Mouse (Mus musculus): Measurements from ENCODE around the gene Gfy.
"Not testable (repeated sequence)": the region's sequence is repeated elsewhere in the genome, so short reads cannot be mapped to it uniquely, and the experiment has no call there.

Gfy gene

DNA sequence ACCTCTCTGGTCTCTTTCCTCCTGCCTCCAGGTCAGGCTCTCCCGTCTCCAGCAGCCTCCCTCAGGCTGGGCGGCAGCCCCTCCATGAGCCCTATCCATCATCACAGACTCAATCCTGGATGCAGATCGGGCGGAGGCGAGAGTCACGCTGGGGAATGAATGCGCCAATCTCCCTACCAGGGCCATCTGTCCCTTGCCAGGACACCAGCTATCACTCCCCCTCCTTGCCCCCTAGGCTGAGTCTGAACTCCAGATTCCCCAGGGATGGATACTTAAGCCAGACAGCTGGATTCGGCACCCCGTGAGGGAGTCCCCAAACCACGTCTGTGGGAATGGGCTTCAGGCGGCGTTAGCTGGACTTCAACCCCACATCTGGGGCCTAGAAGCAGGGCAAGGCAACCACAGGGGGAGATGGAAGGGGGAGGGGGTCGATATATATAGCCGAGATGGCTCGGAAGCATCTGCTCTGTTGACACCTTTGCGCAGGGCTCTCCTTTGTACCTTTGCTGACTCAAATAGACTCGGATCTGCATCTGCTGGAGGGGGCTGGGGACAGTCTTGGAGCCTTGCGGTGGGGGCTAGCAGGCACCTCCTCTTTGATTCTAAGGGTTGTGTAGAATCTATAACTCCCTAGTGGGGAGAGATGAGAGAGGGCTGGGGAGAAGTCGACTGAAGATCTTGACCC lies 11.5 kb downstream of the Gfy start:
- DNase-seq (ENCODE audit: low read depth), result no peak

DNA sequence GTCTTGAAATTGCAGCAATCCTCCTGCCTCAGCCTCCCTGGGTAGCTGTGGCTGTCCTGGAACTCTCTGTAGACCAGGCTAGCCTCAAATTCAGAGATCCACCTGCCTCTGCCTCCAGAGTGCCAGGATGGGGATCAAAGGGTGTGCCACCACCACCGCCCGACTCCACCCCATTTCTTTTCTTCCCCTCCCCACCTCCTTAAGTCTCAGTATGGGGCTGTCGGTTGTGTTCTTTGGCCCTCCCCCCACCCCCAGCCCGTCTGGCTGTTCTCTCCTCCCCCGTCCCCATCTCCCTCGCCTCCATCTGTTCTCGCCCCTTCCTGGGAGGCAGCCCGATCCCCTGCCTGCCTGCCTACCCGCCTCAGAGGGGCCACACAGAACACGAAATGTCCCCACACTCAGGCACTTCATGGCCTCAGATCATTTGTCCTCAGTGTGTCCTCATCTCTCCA lies 12.4 kb downstream of the Gfy start:
- no peak for DNase-seq (ENCODE audit: low read depth)

DNA sequence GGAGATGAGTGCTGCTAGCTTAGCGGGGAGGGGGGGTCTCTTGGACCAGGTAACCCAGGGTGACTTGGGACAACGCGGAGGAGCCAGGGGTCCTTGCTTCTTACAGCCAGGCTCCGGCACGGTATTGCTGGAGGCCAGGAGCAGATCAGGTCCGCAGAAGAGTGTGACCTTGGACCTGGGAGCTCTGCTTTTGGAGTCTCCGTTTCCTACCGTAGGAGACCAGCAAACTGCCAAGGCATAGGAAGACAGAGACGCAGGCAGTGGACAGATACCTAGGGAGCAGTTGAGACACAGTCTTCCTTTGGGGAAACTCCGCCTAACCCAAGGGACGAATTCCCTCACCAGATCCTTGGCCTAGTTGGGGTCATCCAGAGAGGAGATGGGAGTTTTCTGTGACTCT lies 13.7 kb downstream of the Gfy start:
- DNase-seq (ENCODE audit: low read depth), result no peak

DNA sequence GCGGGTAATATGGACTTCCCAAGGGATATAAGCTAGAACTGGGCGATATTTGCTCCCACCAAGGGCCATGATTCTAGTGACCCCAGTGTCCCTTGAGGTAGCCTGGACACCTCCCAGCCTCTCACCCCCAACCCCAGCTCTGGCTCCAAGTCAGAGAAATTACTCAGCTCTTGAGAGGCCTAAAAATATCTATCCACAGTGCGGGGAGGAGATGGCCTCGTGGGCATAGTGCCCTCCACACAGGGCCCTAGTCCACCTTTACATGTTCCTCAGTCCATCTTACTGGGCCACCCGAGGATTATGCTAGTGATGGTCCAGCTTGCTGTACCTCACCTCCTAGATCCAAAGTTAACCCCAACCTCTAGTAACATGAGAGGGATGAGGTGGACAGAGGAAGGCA lies 14.5 kb downstream of the Gfy start:
- DNase-seq (ENCODE audit: low read depth), result no peak

DNA sequence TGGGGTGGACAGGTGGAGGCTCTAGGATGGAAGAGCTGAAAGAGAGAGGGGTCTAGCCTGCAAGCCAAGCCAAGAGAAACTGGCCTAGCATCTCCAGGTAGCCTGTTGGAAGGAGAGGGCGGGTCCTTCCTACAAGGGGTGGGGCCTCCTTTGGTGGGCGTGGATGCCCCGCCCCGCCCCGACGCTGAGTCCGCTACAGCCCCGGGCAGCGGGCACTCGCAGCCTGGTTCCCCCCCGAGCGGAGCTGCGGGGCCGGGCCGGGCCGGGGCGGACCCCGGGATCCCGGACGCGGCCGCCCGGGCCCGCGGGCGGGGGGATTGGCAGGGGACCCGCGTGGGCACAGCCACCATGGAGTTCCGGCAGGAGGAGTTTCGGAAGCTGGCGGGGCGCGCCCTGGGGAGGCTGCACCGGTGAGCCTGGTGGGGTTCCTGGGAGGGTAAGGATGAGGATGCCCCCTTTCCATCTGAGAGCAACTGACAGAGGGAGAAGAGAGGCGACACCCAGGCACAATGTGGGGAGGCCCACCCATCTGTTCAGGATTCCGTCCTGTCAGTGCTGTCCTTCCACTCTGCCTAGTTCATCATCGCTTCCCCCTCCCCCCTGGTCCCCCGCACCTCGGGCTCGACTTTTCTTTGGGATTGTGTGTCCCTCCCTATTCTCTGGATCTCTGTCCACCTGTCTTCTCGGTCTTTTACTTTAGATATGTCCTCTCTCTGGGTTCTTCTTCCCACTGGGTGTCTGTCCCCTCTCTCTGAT lies 15.5 kb downstream of the Gfy start, which contains the start of gene Slc17a7:
TSS of gene Slc17a7 (plus strand) at position 215 of the 756 bp plus-strand sequence.
- peak; percentile 50 for DNase-seq (ENCODE audit: low read depth)

DNA sequence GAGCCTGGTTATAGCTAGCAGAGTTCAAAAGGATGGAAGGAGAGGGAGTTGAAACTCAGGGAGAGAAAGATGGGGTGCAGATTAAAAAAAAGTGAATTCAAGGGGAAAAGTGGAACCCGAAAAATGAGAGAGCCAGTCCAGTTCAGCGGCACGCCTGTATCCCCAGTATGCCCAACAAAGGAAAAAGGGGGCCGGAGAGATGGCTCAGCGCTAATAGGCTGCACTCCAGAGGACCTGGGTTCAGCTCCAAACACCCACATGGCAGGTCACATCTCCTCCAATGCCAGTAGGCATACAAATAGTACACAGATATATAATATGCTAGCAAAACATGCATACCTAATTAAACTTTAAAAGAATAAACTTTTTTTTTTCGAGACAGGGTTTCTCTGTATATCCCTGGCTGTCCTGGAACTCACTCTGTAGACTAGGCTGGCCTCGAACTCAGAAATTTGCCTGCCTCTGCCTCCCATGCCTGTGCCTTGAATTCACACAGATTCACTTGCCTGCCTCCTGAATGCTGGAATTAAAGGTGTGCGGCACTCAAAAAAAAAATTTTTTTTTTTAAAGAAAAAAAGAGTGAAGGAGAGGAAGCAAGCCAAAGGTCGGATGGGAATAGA lies 16.3 kb downstream of the Gfy start:
- DNase-seq (ENCODE audit: low read depth), result no peak

DNA sequence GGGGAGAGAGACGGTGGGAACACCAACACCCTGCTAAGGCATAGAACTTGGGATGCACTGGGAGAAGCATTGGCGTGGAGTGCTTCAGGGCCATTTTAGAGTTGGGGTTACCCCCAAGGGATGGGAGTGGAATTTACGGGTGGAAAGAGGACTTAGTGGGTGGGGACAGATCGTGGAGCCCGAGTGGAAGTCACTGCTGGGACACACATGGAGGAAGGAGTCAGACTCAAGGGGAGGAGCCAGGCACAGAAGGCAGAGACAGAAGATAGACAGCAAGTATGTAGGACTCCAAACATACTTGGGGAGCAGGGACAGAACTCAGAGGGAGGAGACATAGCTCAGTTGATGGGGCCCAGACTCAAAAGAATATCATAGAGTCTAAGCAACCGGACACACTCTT lies 16.8 kb downstream of the Gfy start:
- DNase-seq (ENCODE audit: low read depth), result no peak

DNA sequence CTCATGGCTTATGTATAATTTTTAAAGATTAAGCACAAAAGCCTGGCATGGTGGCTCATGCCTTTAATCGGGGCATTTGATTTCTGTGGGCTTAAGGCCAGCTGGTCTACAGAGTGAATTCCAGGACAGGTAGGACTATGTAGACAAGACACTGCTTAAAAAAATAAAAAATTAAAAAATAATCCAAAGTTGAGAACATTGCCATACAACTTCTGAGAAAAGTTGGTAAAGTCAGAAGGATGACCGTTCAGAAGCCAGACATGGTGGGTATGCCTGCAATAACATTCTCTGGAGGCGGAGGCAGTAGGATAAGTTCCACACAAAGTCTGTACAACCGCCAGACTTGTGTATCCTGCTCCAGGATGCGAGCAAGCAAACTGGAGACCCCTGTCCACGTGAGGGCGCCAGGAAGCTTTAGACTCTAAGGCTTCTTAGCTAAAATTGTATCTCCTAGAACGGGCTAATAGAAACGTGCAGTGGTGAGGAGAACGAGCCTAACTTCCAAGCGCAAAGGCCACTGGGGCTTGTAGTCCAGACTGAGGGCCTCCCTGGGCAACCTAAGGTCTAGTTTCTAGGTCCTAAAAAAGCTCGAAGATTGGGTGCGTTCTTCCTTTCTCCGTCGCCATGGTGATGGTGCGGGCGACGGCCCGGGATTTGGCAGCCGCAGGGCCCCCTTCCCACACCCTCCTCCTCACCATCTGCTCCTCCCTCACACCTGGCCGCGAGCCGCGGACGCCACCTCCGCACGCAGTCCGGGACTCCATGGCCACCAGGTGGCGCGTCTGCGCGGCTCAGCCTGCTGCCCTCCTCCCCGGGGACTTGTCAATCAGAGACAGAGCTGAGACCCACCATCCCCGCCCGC lies 17.5 kb downstream of the Gfy start:
- DNase-seq (ENCODE audit: low read depth), result peak; percentile 92

DNA sequence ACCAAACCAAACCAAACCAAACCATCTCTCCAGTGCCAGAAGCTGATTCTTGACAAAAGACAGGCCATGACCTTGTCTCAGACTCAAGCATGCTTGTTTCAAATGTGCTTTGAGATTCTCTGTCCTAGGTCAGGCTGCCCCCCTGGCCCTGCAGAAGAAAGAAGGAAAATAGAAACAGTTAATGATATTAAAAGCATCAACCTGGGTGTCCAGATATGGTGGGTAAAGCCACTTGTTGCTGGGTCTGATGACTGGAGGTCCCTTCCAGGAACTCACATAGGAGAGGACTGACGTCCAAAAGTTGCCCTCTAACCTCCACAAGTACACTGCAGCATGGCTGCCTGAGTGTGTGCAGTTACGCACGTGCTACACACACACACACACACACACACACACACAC lies 18.5 kb downstream of the Gfy start:
- no peak for DNase-seq (ENCODE audit: low read depth)

DNA sequence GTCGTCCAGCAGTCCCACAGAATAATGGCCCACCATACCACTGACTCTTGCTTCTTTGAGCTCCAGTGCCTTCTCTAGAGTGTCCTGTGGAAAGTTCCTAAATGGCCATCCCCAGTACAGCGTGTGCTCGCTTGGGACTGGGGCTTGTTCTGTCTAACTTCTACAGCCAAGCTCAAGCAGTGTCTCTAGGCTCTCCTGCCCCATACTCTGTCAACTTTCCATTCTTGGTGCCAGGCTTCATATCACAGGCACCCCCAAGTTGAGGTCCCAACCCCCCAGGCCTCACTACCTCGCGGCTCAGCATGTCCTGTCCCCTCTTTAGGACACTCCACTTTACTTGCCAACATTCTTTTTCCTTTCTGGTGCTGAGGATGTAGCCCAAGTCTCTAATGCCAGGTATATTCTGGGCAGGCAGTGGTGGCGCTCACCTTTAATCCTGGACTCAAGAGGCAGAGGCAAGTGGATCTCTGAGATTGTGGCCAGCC lies 19.0 kb downstream of the Gfy start:
- no peak for DNase-seq (ENCODE audit: low read depth)

DNA sequence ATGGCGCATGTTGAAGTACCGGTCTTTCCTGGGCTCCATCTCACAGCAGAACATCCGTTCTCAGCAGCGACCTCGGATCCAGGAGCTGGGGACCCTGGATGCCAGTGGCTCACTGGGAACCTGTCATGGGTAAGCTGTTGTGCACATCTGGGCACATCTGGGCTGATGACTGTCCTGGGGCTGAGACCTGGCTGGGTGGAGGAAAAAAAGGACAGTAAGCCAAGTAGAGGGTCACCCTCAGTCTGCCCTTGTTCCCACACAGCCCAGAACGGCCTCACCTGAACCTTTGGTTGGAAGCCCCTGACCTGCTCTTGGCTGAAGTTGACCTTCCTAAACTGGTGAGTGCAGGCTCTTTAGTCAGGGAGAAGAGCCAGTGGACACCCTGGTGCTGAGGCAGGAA lies 20.4 kb downstream of the Gfy start:
- no peak for DNase-seq (ENCODE audit: low read depth)

DNA sequence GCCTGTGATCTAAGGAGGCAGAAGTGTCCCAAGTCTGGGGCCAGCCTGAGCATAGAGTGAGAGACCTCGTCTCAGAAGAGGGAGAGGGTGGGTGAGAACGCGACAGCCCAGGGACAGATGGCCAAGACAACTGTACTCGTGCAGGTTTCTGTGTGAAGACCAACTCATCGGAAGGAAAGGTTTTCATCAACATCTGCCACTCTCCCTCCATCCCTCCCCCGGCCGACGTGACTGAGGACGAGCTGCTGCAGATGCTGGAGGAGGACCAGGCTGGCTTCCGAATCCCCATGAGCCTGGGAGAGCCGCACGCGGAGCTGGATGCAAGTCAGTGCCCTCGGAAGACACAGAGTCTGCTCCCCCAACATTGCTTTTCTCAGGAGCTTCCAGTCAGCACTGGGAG lies 21.9 kb downstream of the Gfy start:
- DNase-seq (ENCODE audit: low read depth), result no peak

DNA sequence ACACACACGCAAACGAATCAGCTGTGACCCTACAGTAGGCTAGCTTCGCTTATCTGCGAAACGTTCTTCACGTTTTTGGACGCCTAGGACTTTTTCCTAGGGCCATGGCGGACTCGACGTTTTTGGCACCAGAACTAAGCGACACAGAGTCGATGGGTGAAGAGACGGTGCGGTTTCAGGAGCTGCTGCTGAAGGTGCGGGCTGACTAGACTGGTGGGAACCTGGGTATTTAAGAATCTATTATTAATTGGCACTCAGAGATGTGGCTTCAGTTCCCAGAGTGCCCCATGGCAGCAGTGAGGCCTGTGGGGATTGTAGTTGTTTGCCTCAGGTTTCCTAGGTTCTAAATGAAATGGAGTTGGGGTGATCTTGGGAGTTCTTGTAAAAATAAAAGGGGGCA lies 23.2 kb downstream of the Gfy start:
- no peak for DNase-seq (ENCODE audit: low read depth)

DNA sequence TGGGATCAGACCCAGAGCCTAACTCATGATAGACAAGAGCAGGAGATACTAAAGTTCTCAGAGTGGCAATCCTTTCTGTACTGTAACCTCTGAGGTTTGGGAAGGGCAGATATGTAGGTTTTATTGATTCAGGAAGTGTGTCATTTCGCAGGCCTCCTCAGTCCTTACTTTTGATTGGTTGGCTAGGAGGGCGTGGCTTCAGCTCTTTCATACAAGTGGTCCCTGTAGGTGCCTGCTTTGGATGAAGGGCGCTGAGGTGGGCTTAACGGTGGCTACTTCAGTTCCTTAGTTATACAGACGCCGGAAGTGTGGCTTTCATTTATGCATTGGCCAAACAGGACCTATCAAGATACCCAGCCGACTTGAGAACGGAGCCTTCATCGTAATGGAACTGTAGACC lies 23.8 kb downstream of the Gfy start:
- DNase-seq (ENCODE audit: low read depth), result peak; percentile 36

DNA sequence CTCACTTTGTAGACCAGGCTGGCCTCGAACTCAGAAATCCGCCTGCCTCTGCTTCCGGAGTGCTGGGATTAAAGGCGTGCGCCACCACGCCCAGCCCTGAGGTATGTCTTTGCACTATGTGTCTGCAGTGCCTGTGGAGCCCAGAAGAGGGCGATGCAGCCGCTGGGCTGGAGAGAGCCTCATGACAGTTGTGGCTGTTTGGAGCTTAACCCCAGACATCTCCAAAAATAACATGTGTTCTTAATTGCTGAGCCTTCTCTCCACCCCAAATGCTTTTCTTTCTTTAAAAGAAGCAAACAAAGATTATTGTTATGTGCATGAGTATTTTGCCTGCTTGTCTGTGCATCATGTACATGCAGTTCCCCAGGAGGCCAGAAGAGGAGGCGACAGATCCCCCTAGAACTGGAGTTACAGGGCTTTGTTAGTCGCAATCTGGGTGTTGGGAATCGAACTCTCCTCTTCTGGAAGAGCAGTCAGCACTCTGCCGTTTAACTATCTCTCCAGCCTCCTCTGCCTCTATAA lies 24.3 kb downstream of the Gfy start:
- DNase-seq (ENCODE audit: low read depth), result peak; percentile 89

DNA sequence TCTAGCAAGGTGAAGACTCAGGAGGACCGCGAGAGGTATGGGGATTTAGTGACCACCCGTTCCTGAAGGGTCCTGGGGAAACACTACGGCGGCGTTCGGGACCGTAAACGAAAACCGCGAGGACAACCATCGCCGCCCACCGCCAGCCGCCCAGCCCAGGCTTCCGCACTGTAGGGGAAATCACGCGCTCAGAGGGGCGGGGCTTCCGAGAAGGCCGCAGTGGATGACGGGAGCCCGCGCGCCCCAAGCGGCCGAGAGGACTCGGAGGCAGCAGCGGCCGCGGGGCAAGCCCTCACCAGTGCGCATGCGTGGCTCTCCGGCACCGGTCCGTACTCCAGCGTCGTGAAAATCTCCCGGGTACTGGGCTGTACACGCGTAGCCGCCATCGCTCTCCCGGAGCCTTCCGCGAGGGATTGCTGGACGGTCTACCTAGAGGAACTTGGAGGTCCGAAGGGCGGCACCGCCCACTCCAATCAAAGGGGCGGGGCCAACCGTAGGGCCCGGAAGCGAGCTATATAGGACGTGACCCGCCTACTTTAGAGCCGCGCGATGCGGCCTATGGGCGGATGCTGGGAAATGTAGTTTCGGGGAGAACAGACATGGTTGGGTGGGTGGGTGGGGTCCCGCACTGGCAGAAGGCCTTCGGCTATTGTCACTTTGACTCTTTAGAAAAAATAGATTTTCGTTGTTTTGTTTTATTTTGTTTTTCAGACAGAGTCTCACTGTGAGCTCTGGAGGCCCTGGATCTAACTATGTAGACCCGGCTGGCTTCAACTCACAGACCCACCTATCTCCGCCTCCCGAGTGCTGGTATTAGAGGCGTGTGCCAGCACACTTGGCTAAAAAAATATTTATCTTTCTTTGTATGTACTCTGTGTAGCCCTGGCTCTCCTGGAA lies 25.0 kb downstream of the Gfy start, which contains the start of the genes Pih1d1 and Aldh16a1:
TSS of gene Pih1d1 (plus strand) at position 208 of the 897 bp plus-strand sequence.
TSS of gene Aldh16a1 (minus strand) at position 489 of the 897 bp plus-strand sequence.
- DNase-seq (ENCODE audit: low read depth), result peak; percentile 98

DNA sequence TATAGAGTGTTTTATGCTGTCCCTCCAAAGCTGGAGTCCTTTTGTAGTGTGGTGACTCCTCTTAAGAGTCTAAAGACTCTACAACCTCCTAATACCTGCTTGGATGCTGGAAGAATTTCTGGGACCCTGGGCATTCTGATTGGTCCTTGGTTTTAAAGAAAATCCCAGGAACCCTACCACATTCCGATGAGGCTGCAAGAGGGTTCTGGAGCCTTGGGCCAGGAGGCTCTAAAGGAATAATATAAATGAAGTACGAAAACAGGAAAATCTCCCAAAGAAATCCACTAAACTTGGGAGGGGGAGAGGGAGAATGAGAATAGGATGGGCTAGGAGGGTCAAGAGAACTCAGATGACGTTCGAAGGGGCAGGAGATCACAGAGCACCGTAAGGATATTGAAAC lies 25.8 kb downstream of the Gfy start:
- DNase-seq (ENCODE audit: low read depth), result peak; percentile 47

DNA sequence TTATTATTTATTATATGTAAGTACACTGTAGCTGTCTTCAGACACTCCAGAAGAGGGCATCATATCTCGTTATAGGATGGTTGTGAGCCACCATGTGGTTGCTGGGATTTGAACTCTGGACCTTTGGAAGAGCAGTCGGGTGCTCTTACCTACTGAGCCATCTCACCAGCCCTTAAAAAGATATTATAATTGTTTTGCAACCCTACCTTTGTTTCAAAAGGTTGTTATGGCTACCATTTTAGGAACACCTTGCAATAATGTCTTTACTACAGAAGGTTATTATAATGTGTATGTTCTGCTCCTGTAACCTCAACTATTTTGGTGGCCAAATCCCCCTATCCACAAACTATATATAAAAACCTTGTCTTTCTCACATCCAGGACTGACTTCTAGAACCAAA lies 26.3 kb downstream of the Gfy start:
- DNase-seq (ENCODE audit: low read depth), result not testable (repeated sequence)

DNA sequence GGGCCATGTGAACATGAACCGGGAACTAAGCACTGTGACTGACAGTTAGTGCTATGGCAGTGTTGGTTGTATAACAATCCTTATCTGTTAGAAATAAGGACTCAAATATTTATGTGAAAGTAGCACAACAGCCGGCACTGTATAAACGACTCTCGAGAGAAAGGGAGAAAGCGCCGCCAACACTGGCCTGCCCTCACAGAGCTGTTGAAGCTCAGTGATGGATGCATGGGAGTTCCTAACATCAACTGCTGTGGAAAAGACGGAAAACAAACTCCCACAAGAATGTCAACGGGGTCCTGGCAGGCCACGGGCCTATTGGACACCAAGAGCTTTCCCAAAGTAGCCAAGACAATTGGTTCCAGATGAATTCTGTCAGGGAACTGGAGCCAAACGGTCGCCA lies 28.1 kb downstream of the Gfy start:
- peak; percentile 78 for DNase-seq (ENCODE audit: low read depth)

DNA sequence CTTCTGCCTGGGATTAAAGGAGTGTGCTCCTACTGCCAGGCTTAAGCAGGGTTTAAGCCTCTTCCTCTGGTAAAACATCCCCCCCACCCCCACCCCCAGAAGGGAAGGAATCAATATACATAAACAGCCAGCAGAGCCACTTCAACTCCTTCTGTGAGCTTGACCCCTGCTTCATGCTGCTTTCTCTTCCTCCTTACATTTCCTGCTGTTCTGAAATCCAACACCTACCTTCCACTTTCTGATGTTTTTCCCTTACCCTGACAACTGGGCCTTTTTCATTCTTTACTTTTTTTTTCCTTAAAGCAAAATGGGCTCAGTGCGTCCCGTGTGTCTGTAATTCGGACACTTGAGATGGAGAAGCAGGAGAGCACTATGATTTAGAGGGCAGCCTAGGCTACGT lies 29.0 kb downstream of the Gfy start:
- no peak for DNase-seq (ENCODE audit: low read depth)

DNA sequence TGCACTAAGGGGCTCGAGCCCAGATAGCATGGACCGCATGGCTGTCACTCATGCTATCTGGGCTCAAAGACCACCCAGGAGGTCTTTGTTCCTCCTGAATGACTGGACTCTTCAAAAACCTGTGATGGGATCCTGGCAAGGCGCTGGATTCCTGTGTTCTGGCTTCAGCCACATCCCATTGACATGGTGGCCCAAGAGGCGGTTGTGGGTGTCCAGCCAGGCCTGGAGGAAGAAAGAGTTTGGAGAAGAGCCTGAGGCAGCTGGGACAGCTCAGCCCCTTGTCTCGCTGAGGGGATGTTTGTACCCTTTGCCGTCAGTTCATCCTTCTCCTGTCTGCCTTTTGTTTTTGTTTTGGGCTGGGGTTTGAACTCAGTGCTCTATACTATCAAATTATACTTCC lies 29.8 kb downstream of the Gfy start:
- no peak for DNase-seq (ENCODE audit: low read depth)
